Mouse (Mus musculus) left cerebral cortex, postnatal 4 days (tissue): ENCODE measurements around the gene Ccm2. TPM values are rescaled to one million over a fixed set of nuclear protein-coding genes. Genes with fewer than 3 reads are reported as not detected.
A peak's percentile ranks its signal among the peaks of the same experiment; 100 is the strongest.

Experiments used
- DNase-seq: peaks from one replicate; pipeline ENCODE4 v3.0.0-alpha.2; 2022
- intact Hi-C: fragments of 180-260 bp; cut with DNase I; formaldehyde crosslinking; loops from one replicate; pipeline ENCODE4 v1.15.1; 2025
- total RNA-seq, 2 experiments: library from RNA; stranded (reverse); gene quantifications; 2 replicates each; pipeline ENCODE4 v1.2.3; 2021

Gene Ccm2
- total RNA-seq, 2 experiments from 2014 or later, result 55.6 to 58.9 TPM

DNA sequence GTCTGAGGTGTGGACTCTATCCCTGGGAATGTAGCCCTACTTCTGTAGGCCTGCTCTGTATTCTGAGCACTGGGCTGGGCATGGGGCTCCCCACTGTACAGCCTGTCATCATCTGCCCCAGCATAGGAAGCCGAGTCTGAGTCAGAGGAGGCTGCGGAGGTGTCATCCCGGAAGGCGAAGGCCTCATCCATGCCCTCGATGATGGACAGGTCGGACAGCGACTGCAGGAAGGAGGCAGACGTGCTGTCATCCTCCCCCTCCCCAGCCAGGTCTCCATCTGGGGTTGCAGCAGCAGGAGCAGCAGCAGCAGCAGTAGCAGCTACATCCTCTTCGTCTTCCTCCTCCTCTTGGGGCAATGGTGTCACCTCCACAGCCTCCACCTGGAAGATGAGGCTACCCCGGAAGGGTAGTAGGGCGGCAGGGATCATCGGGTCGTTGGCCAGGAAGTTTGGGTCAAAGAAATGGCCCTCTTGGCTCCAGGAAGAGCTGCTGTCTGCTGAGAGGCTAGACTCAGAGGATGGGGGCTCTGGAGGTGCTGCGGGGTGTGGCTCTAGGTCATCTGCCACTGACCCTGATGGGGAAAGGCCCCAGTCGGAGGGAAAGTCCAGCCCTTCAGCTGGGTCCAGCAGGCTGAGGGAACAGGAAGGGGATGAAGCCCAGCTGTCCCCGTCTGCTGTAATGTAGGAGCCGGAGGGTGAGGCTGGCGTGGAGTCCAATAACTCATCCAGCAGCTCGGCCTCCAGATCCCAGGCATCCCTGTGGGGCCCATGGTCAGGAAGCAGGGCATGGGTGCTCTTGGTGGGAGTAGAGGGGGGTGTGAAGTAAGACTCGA lies 55.2 kb downstream of the Ccm2 start:
- DNase-seq, result no peak
- intact Hi-C loops, result no loop called here

DNA sequence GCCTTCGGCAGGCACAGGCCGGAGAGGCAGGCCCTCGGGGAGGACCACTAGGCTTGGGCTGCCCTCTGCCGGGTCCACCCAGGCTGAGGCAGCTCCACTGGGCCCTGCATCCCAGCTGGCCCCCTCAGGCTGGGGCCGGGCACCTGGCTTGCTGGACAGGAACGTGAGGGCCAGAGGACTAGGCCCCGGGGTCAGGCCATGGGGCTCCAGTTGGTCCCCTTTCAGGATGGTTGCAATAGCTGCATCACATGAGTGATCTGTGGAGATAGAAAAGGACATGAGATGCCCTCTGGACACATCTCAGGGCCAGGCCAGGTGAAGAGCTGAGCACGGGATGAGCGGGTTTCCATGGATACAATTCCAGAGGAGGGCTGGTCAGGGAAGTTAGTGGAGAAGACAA lies 56.0 kb downstream of the Ccm2 start:
- intact Hi-C loops, result no loop called here
- no peak for DNase-seq

- no peak for DNase-seq
- intact Hi-C loops, result no loop called here
These were observed 56.5 kb downstream of the Ccm2 start for GRCm38 (mm10) chr11:6603224-6603623.

GRCm38 (mm10) chr11:6603887-6604603 lies 57.4 kb downstream of the Ccm2 start:
- intact Hi-C loops, result no loop called here
- peak; percentile 83 for DNase-seq

GRCm38 (mm10) chr11:6604604-6604936 lies 57.9 kb downstream of the Ccm2 start:
- intact Hi-C loops, result no loop called here
- peak; percentile 21 for DNase-seq

- intact Hi-C loops, result no loop called here
- DNase-seq, result no peak
These were observed 58.4 kb downstream of the Ccm2 start for GRCm38 (mm10) chr11:6605021-6605481.

DNA sequence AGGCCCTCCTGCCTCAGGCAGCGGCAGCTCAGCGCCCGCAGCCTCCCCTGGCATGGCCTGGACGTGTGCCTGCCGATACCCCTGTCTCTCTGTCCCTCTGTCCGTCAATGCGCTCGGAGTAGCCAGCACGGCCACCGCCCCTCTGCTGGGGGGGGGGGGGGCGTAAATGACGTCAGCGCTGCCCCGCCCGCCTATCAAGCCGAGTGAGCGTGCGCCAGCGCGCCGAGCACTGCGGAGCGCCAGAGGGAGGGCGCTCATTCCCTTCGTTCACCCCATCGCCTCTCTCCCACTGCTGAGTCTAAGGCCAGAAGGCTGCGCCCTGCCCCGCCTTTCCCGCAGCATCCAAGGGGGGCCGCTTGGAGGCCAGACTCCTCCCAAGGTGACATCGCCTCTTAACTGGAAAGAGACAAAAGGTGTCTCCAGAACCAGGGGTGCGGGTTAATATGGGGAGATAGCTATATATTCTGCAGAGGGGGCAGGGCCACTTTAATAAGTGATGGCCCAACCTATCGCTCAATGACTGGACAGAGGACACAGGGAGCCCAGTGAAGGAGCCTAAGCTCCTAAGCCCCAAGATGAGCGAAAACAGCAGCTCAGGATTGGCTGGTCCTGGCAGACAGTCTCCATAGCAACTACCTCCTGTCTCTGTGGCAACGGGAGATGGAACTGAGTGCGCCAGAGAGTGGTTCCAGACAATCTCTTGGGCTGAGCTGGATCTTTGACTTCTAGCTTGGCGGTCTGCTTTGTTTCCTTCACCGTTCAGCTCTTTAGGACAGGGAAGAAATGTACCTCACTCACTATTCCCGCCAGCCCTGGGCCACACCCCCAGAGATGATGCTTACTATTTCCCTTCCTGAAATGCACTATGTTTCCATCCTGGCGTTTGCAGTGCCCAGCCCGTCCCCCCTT lies 59.1 kb downstream of the Ccm2 start, which contains the start of gene Nacad:
Nacad (minus strand) TSS at position 563 of the 909 bp plus-strand sequence.
- intact Hi-C loops, result no loop called here
- DNase-seq, result peak; percentile 83

DNA sequence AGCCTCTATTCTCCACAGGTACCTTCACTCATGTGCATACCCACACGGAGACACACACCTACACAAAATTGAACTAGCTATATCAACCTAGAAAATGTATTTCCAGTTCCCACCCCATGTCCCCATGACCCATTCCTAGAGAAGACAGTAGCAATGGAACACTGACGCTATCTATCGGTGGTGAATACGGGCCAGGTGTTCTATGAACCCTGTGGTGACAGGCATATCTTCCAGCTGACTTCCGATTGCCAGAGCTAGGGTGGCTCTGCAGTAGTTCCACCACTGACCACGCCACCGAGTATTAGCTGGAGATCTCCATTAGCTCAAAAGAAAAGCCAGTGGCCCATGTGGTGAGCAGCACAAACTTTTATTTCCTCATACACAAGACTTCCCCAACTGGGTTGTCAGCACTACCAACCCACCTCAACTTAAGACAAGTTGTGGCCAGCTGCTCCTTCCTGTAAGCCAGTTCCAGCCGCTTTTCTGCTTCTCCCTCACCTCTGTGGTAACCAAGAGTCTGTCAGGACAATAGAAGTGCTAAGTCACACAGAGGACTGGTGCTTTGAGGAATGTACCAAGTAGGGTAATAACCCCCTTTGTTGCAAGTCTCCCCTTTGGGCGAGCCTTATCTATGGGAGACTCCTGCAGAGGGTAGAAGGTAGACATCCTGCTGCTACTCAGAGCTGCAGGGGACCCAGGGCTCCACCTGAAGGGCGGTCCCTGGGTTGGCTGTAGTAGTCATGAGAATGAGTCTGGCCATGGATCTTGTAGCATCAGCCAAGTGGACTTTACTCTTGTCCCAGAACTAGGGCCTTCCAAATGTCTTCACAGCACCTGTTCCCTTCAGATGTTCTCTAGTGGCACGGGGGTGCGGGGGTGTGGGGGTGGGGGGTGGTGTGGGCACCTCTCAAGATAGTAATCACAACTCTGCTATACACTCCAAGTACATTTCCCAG lies 68.8 kb downstream of the Ccm2 start:
- no peak for DNase-seq
- intact Hi-C loops, result no loop called here

DNA sequence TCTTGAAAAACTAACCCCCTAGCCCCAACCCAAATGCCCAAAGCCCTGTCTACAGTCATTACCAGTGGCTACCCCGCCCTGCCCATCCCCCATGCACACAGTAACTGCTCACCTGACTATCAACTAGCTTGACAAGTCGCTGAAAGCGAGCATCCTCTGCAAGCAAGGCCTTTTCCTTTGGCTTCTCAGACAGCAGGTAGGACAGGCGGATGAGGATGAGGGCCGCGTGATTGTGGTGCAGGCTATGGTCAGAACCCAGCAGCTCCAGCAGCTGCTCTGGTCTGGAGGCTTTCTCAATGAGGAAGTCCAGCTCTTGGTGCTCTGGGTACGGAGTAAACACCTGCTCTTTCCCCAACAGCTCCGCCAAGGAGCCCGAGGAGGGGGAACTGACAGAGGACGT lies 77.0 kb downstream of the Ccm2 start:
- DNase-seq, result no peak
- intact Hi-C loops, result no loop called here

- no peak for DNase-seq
- intact Hi-C loops, result no loop called here
These were observed 78.1 kb downstream of the Ccm2 start for GRCm38 (mm10) chr11:6624619-6625382.

- peak; percentile 94 for DNase-seq
- intact Hi-C loops, result no loop called here
These were observed 79.0 kb downstream of the Ccm2 start, which contains the start of gene Tbrg4 for GRCm38 (mm10) chr11:6625478-6626387. TSS of gene Tbrg4 (minus strand) at chr11:6626067.

DNA sequence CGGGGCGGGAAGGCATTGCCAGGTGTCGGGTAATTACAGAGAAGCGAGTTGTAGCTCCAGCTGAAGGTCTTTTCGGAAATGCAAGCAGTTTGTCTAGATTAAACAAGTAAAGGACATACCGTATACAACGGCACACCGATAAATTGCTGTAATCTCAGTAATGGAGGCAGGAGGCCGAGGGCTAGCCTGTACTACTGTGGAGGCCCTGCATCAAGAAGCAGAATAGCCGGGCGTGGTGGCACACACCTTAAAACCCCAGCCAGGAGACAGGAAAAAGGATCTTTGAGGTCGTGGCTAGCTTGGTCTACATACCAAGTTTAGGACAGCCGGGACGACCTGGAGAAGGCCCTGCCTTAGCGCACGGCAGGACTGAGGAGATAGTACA lies 79.7 kb downstream of the Ccm2 start:
- DNase-seq, result no peak
- intact Hi-C loops, result no loop called here

- intact Hi-C loops, result no loop called here
- DNase-seq, result no peak
These were observed 81.0 kb downstream of the Ccm2 start for GRCm38 (mm10) chr11:6627731-6628130.

DNA sequence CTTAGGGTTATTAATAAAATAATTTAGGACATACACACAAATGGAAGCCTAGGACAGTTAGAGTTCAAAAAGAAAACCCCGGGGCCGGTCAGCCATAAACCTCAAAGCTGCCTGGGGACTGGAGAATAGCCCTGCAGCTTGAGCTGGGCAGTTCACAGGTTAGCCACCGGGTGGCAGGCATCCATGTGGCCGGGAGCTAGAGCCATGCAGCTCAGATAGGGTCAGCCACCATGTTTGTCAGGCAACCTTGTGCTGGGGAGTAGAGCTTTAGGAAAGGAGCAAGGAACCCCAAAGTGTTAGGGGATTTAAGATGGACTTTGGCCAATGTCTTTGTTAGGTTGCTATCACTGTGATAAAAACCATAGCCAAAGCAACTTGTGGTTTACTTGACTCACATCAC lies 81.9 kb downstream of the Ccm2 start:
- intact Hi-C loops, result no loop called here
- peak; percentile 68 for DNase-seq

GRCm38 (mm10) chr11:6629655-6630054 lies 83.0 kb downstream of the Ccm2 start:
- DNase-seq, result no peak
- intact Hi-C loops, result no loop called here

DNA sequence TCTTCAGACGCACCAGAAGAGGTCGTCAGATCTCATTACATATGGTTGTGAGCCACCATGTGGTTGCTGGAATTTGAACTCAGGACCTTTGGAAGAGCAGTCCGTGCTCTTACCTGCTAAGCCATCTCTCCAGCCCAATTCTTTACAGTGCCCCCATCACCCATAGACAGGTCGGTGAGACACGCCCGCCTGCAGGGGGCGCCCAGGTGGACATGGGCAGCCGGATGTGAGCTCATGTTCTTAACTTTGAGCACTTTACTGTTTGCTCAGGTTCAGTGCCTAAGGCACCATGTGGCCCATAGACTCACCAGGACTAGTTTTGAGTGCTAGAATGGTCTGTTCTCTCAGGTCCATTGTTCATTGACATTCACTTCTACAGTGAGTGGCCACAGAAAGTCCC lies 89.5 kb downstream of the Ccm2 start:
- no peak for DNase-seq
- intact Hi-C loops, result no loop called here

GRCm38 (mm10) chr11:6638537-6638936 lies 91.8 kb downstream of the Ccm2 start, which contains the start of gene Wap:
TSS of gene Wap (minus strand) at chr11:6638637.
- intact Hi-C loops, result no loop called here

DNA sequence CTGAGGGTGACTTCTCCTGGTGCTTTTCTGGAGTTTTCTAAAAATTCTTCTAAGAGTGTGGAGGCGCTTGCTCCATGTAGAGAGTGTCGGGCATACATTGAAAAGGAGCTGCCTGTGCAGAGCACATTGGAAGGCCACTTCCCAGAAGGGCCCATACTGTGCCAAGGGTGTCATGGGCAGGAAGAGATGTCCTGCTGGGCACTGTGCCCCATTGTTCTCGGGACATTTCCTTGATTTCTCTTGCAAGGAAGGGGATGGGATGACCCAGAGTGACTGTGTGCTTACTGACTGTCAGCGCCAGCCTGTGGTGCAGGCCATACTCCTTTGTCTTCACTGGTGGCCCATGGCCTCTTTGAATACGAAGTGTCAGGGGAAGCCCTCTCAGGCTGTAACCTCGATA lies 92.4 kb downstream of the Ccm2 start:
- no peak for DNase-seq
- intact Hi-C loops, result no loop called here

More at GRCm38 (mm10) chr11:6638537-6638936, 91.8 kb downstream of the Ccm2 start, which contains the start of gene Wap:
- DNase-seq, result no peak
